Mouse (Mus musculus): ENCODE measurements around the gene Runx2. TPM values are rescaled to one million over a fixed set of nuclear protein-coding genes. Genes with fewer than 3 reads are reported as not detected.

Runx2 gene
- total and polyA plus RNA-seq, 2 experiments from 2014 or later = 0.83 to 1.5 TPM

DNA sequence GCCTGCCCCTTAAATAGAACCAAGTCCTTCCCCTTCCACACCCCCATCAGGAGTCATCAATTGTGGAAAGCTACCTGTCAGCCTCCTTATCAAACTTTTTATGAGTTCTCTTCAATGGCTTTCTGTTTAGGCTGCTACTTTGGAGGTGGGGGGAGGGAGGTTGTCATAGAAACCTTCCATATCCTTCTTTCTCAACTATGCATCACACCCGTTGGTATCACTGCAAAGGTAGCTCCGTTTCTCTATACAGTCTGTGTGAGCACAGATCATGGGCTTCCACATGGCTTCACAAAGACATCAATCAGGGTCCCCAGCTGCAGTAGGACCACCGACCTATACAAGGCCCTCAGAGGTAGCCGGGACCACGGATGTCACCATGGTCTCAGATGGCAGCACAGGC, 329.3 kb downstream of the Runx2 start:
- no peak for TF ChIP-seq CTCF (IDR thresholded peaks at IDR 0.05; ENCODE audit: low read depth)
- DNase-seq (ENCODE audit: low spot score) (no peak), ATAC-seq (no peak)
- no peaks in the 10 kb centered on the region for H3K36me3 ChIP-seq (ENCODE audit: insufficient read depth, low read length)
- WGBS = 80% methylated on average over 5 of the region's 5 CpGs
- no peaks in the 10 kb centered on the region for H3K9me3 ChIP-seq (ENCODE audit: low read length)
- no peak overlapping the region for H3K9ac ChIP-seq (replicated peaks; ENCODE audit: low read length)
- no peak overlapping the region for H3K4me2 ChIP-seq (ENCODE audit: low read depth, low read length)
- no peak overlapping the region for H3K27ac ChIP-seq
- no peak overlapping the region for H3K4me3 ChIP-seq (ENCODE audit: low read length)
- H3K27me3 ChIP-seq (ENCODE audit: insufficient read depth, low read length) = no peaks in the 10 kb centered on the region
- H3K4me1 ChIP-seq (ENCODE audit: insufficient read depth, low read length) = no peaks in the 10 kb centered on the region

DNA sequence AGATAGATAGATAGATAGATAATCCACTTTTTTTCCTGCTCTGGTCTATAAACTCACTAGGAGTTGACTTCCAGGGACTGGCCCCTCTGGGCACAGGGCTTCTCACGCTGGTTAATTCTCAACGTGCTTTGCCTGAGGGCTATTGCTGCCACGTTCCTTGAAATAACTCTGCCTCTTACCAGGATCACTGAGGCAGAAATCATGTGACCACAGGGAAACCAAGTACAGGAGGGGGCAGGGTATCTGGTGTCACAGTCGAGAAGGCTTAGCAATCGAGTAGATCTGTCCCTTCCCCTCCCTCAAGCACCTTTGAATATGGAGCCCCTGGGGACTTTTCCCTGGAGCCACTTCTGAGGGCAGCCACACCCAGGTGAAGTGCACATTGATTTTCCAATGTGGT, 334.7 kb downstream of the Runx2 start:
- no peak for ATAC-seq
- H3K36me3 ChIP-seq (ENCODE audit: insufficient read depth, low read length) = no peaks in the 10 kb centered on the region
- no peaks in the 10 kb centered on the region for H3K27me3 ChIP-seq (ENCODE audit: insufficient read depth, low read length)
- 33% methylated on average over 5 of the region's 5 CpGs for WGBS
- H3K27ac ChIP-seq = no peak overlapping the region
- no peaks in the 10 kb centered on the region for H3K4me1 ChIP-seq (ENCODE audit: insufficient read depth, low read length)
- TF ChIP-seq CTCF (IDR thresholded peaks at IDR 0.05; ENCODE audit: low read depth) = no peak
- no peaks in the 10 kb centered on the region for H3K9me3 ChIP-seq (ENCODE audit: low read length)
- H3K4me2 ChIP-seq (ENCODE audit: low read depth, low read length) = no peak overlapping the region
- DNase-seq (ENCODE audit: low spot score) = no peak
- H3K9ac ChIP-seq (replicated peaks; ENCODE audit: low read length) = no peak overlapping the region
- H3K4me3 ChIP-seq (ENCODE audit: low read length) = no peak overlapping the region

DNA sequence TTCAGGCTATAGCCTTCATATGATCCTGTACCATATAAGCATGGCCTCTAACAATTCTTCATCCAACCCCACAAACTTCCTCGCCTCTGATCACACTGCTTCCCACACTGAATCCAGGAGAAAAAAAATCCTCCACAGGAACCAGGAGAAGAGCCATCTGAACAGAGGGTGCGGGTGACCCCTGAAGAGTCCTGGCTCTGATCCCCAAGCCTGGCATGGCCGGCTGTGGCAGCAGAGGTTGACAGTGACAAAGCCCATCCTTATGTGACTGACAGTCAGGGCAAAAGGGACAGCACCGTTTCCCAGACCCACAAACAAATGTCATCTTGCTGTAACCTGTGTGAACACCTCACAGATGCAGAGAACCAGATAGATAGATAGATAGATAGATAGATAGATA, 335.1 kb downstream of the Runx2 start:
- Histone ChIP-seq H3K27me3 (ENCODE audit: insufficient read depth, low read length) (no peaks in the 10 kb centered on the region), H3K27ac (no peak overlapping the region), H3K9ac (replicated peaks; ENCODE audit: low read length) (no peak overlapping the region), H3K4me2 (ENCODE audit: low read depth, low read length) (no peak overlapping the region), H3K4me3 (ENCODE audit: low read length) (no peak overlapping the region), H3K36me3 (ENCODE audit: insufficient read depth, low read length) (no peaks in the 10 kb centered on the region), H3K4me1 (ENCODE audit: insufficient read depth, low read length) (no peaks in the 10 kb centered on the region), H3K9me3 (ENCODE audit: low read length) (no peaks in the 10 kb centered on the region)
- DNase-seq (ENCODE audit: low spot score) (peak; percentile 11), ATAC-seq (no peak)
- no peak for TF ChIP-seq CTCF (IDR thresholded peaks at IDR 0.05; ENCODE audit: low read depth)
- WGBS = 63% methylated on average over 4 of the region's 4 CpGs

DNA sequence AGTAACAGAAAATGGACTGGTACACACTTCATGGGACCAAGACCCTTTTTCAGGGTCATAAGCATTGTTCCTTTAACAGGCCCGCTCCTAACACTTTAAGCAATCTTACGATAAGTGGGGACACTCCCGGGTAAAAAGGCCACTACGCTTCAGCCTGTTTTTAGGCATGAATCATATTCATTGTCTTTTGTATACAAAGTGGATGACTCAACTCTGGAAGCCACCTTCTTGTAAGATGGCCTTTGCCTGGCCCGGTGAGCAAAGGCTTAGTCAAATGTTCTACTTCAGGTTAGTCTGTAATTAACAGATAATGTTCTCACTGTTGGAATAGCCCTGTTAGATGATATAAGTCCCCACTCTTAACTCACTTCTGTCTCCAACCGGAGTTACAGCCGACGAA, 338.7 kb downstream of the Runx2 start:
- Histone ChIP-seq H3K9me3 (ENCODE audit: low read length) (no peaks in the 10 kb centered on the region), H3K27me3 (ENCODE audit: insufficient read depth, low read length) (no peaks in the 10 kb centered on the region), H3K9ac (replicated peaks; ENCODE audit: low read length) (no peak overlapping the region), H3K4me2 (ENCODE audit: low read depth, low read length) (no peak overlapping the region), H3K27ac (no peak overlapping the region), H3K4me1 (ENCODE audit: insufficient read depth, low read length) (no peaks in the 10 kb centered on the region), H3K4me3 (ENCODE audit: low read length) (no peak overlapping the region), H3K36me3 (ENCODE audit: insufficient read depth, low read length) (no peaks in the 10 kb centered on the region)
- ATAC-seq (no peak), DNase-seq (ENCODE audit: low spot score) (no peak)
- WGBS = 96% methylated on average over 8 of the region's 8 CpGs
- no peak for TF ChIP-seq CTCF (IDR thresholded peaks at IDR 0.05; ENCODE audit: low read depth)

DNA sequence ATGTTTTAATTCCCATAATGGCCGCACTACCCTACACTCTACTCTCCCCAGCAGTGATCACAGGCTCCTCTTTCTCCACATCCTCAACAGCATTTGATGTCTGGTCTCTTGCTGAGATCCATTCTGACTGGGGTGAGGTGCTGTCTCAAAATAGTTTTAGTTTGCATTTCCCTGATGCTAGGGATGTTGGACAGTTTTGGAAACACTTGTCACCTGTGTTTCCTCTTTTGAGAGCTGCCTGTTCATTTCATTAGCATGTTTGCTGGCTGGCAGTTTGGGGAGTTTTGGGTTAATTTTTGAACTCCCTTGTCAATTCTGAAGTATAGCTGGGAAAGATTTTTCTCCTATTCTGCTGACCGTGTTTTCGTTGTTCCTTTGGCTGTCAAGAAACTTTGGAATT, 340.3 kb downstream of the Runx2 start:
- no peak for ATAC-seq

DNA sequence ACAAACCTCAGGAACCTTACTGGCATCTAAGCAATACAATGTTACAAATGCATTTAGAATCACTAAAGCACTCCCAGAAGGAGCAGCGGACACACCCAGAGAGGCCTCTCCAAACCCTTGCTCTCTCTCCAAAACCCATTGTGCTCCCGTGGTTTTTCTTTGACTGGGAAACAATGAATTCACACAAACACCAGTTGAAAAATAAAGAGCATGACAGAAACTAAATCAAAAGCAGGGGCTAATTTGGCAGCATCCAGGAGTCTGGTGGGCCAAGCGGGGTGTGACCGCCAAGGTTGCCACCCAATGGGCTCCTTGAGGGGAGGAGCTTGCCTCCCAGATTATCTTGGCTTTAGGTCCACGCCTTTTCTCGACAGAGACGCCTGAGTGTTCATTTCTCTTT, 341.9 kb downstream of the Runx2 start:
- ATAC-seq = no peak
- DNase-seq (ENCODE audit: low spot score) = peak; percentile 38
- no peak overlapping the region for H3K4me3 ChIP-seq (ENCODE audit: low read length)
- no peaks in the 10 kb centered on the region for H3K9me3 ChIP-seq (ENCODE audit: low read length)
- H3K4me1 ChIP-seq (ENCODE audit: insufficient read depth, low read length) = no peaks in the 10 kb centered on the region
- H3K4me2 ChIP-seq (ENCODE audit: low read depth, low read length) = no peak overlapping the region
- WGBS = 37% methylated on average over 7 of the region's 7 CpGs
- no peaks in the 10 kb centered on the region for H3K36me3 ChIP-seq (ENCODE audit: insufficient read depth, low read length)
- no peak overlapping the region for H3K9ac ChIP-seq (replicated peaks; ENCODE audit: low read length)
- no peaks in the 10 kb centered on the region for H3K27me3 ChIP-seq (ENCODE audit: insufficient read depth, low read length)
- H3K27ac ChIP-seq = no peak overlapping the region
- TF ChIP-seq CTCF (IDR thresholded peaks at IDR 0.05; ENCODE audit: low read depth) = no peak

More for the DNA sequence above, 340.3 kb downstream of the Runx2 start:
- 67% methylated on average over 3 of the region's 3 CpGs for WGBS
- DNase-seq (ENCODE audit: low spot score) = no peak
- no peaks in the 10 kb centered on the region for H3K27me3 ChIP-seq (ENCODE audit: insufficient read depth, low read length)
- H3K4me1 ChIP-seq (ENCODE audit: insufficient read depth, low read length) = no peaks in the 10 kb centered on the region
- H3K36me3 ChIP-seq (ENCODE audit: insufficient read depth, low read length) = no peaks in the 10 kb centered on the region
- no peak for TF ChIP-seq CTCF (IDR thresholded peaks at IDR 0.05; ENCODE audit: low read depth)
- H3K4me3 ChIP-seq (ENCODE audit: low read length) = no peak overlapping the region
- H3K9me3 ChIP-seq (ENCODE audit: low read length) = no peaks in the 10 kb centered on the region
- H3K9ac ChIP-seq (replicated peaks; ENCODE audit: low read length) = no peak overlapping the region
- no peak overlapping the region for H3K27ac ChIP-seq
- H3K4me2 ChIP-seq (ENCODE audit: low read depth, low read length) = no peak overlapping the region

DNA sequence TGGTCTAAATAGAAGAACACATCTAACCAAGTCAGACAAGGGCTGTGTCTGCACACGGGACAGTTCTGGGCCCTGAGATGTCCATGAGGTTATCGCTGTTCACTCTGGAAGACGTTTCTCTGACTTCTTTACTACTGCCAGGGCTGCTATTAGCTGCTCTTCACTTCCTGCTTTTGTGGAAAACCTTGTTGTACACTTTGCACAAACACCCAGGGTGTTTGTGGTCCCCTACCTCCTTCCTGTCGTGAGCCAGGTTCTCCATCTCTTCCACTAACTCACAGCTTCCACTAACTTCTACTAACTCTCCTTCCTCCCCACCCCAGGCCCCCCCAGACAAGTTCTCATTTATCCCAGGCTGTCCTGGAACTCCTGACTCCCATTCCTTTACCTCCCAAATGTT, 350.9 kb downstream of the Runx2 start:
- no peak overlapping the region for H3K27ac ChIP-seq
- ATAC-seq (no peak), DNase-seq (ENCODE audit: low spot score) (no peak)
- H3K27me3 ChIP-seq (ENCODE audit: insufficient read depth, low read length) = no peaks in the 10 kb centered on the region
- no peaks in the 10 kb centered on the region for H3K36me3 ChIP-seq (ENCODE audit: insufficient read depth, low read length)
- H3K4me3 ChIP-seq (ENCODE audit: low read length) = no peak overlapping the region
- no peak overlapping the region for H3K4me2 ChIP-seq (ENCODE audit: low read depth, low read length)
- no peaks in the 10 kb centered on the region for H3K4me1 ChIP-seq (ENCODE audit: insufficient read depth, low read length)
- no peak overlapping the region for H3K9ac ChIP-seq (replicated peaks; ENCODE audit: low read length)
- 81% methylated on average over 4 of the region's 4 CpGs for WGBS
- H3K9me3 ChIP-seq (ENCODE audit: low read length) = no peaks in the 10 kb centered on the region
- TF ChIP-seq CTCF (IDR thresholded peaks at IDR 0.05; ENCODE audit: low read depth) = no peak

Data from hindbrain, postnatal 0 days (tissue).